In genomic region chr10:77132118-77132517, GRCm38 (mm10) we compare ENCODE assay signal across 12 mouse cellular contexts. TPM values are rescaled to one million over a fixed set of nuclear protein-coding genes. Genes with fewer than 3 reads are reported as not detected.
DNase-seq lines count a peak whose midpoint lies in the region; ATAC-seq lines count a peak whose summit lies in the region.
"Had no signal": no experiment of that assay in that cellular context is flagged by ENCODE, and none has a peak within 500 bp of the region (broad histone marks: within the 10 kb centered on the region; RNA-seq: fewer than 3 reads in every experiment).

No protein-coding gene starts in this region.

- no peak overlapping the region for H3K4me3 ChIP-seq in heart, embryonic 15.5 days
- no peak overlapping the region for H3K4me3 ChIP-seq in midbrain, embryonic 12.5 days
- H3K4me3 ChIP-seq in midbrain, embryonic 16.5 days (ENCODE audit: low read depth, low read length): no peak overlapping the region
- no peak overlapping the region for H3K4me3 ChIP-seq in stomach, embryonic 16.5 days (replicated peaks; ENCODE audit: low read length)
- H3K4me3 ChIP-seq: myocyte had no signal

- H3K4me1 ChIP-seq in heart, embryonic 15.5 days (replicated peaks): peaks cover 46% of the 10 kb centered on the region
- H3K4me1 ChIP-seq in midbrain, embryonic 12.5 days: peaks cover 36% of the 10 kb centered on the region
- peaks cover 2% of the 10 kb centered on the region; the same call in 1 of the 2 replicates for H3K4me1 ChIP-seq in midbrain, embryonic 16.5 days (ENCODE audit: control insufficient read depth, insufficient read depth, low read length)
- H3K4me1 ChIP-seq in stomach, embryonic 16.5 days (ENCODE audit: control insufficient read depth, insufficient read depth, low read length): peaks cover 35% of the 10 kb centered on the region

- no peak overlapping the region for H3K9ac ChIP-seq in heart, embryonic 15.5 days
- H3K9ac ChIP-seq in midbrain, embryonic 12.5 days (replicated peaks): 0 out of 2 replicates have a peak overlapping the region, but pooled peaks have one; percentile 11
- no peak overlapping the region for H3K9ac ChIP-seq in midbrain, embryonic 16.5 days (ENCODE audit: low read depth, low read length)
- H3K9ac ChIP-seq in stomach, embryonic 16.5 days (ENCODE audit: low read length): peak overlapping the region; percentile 50; the same call in 1 of the 2 replicates

- H3K27ac ChIP-seq in heart, embryonic 15.5 days: 0 out of 2 replicates have a peak overlapping the region, but pooled peaks have one; percentile 15
- peak overlapping the region; percentile 42; the same call in 1 of the 2 replicates for H3K27ac ChIP-seq in midbrain, embryonic 12.5 days (replicated peaks)
- no peak overlapping the region for H3K27ac ChIP-seq in midbrain, embryonic 16.5 days (ENCODE audit: low read length)
- H3K27ac ChIP-seq in stomach, embryonic 16.5 days (ENCODE audit: low read length): peak overlapping the region; percentile 52; the same call in 1 of the 2 replicates
- H3K27ac ChIP-seq: hindbrain, postnatal 0 days had no signal

- H3K36me3 ChIP-seq in heart, embryonic 15.5 days: no peaks in the 10 kb centered on the region
- H3K36me3 ChIP-seq in midbrain, embryonic 12.5 days: no peaks in the 10 kb centered on the region; the same call in 1 of the 2 replicates
- no peaks in the 10 kb centered on the region for H3K36me3 ChIP-seq in midbrain, embryonic 16.5 days (ENCODE audit: control insufficient read depth, insufficient read depth, low read length)
- H3K36me3 ChIP-seq in stomach, embryonic 16.5 days (ENCODE audit: control insufficient read depth, insufficient read depth, low read length): no peaks in the 10 kb centered on the region

- H3K4me2 ChIP-seq in heart, embryonic 15.5 days: no peak overlapping the region
- no peak overlapping the region for H3K4me2 ChIP-seq in midbrain, embryonic 12.5 days (replicated peaks)
- H3K4me2 ChIP-seq in midbrain, embryonic 16.5 days (ENCODE audit: low read length): no peak overlapping the region
- H3K4me2 ChIP-seq in stomach, embryonic 16.5 days (ENCODE audit: low read depth, low read length): no peak overlapping the region

- ATAC-seq in heart, embryonic 15.5 days (replicated peaks; ENCODE audit: insufficient number of reproducible peaks, insufficient read depth, low FRiP score, low read depth): no peak
- ATAC-seq in midbrain, embryonic 12.5 days (ENCODE audit: low FRiP score, low read depth): no peak
- no peak for ATAC-seq in midbrain, embryonic 16.5 days
- no peak for ATAC-seq in stomach, embryonic 16.5 days (ENCODE audit: insufficient read depth, low FRiP score)
- ATAC-seq: hindbrain, postnatal 0 days; lung, postnatal 0 days had no signal

- no peaks in the 10 kb centered on the region for H3K27me3 ChIP-seq in heart, embryonic 15.5 days
- H3K27me3 ChIP-seq in midbrain, embryonic 12.5 days: no peaks in the 10 kb centered on the region
- H3K27me3 ChIP-seq in midbrain, embryonic 16.5 days (ENCODE audit: control insufficient read depth, insufficient read depth, low read depth, low read length): no peaks in the 10 kb centered on the region
- no peaks in the 10 kb centered on the region for H3K27me3 ChIP-seq in stomach, embryonic 16.5 days (ENCODE audit: control insufficient read depth, insufficient read depth, low read length)

- 63% methylated on average over 11 of the region's 11 CpGs for WGBS in heart, embryonic 15.5 days
- WGBS in midbrain, embryonic 12.5 days: 21% methylated on average over 11 of the region's 11 CpGs
- 28% methylated on average over 11 of the region's 11 CpGs for WGBS in midbrain, embryonic 16.5 days
- 55% methylated on average over 11 of the region's 11 CpGs for WGBS in stomach, embryonic 16.5 days

- H3K9me3 ChIP-seq in heart, embryonic 15.5 days (replicated peaks): no peaks in the 10 kb centered on the region
- H3K9me3 ChIP-seq in midbrain, embryonic 12.5 days: no peaks in the 10 kb centered on the region
- no peaks in the 10 kb centered on the region for H3K9me3 ChIP-seq in midbrain, embryonic 16.5 days (replicated peaks; ENCODE audit: control insufficient read depth, low read length, poor library complexity, severe bottlenecking)
- H3K9me3 ChIP-seq in stomach, embryonic 16.5 days (replicated peaks; ENCODE audit: control insufficient read depth, low read length): no peaks in the 10 kb centered on the region

- DNase-seq in heart, adult 11 months: no peak
- DNase-seq in gastrocnemius, postnatal 25 days: peak; percentile 48
- no peak for DNase-seq in thymus, postnatal 36 days
- DNase-seq: right cerebral cortex, postnatal 14 days; thymus, adult 2 months had no signal

RNA-seq across cellular contexts. Expression of gene Col18a1, which starts 34.2 kb away (rescaled TPM):
- 108 and 136 TPM in 2 replicates for polyA plus RNA-seq in heart, embryonic 15.5 days (2015; fragmentation: Nextera tagmentation; extraction: Ambion mirVana)
- 89.2 and 90.0 TPM in 2 replicates for polyA plus RNA-seq in midbrain, embryonic 12.5 days (2016; fragmentation: Nextera tagmentation; extraction: Ambion mirVana)
- 20.4 and 25.3 TPM in 2 replicates for polyA plus RNA-seq in midbrain, embryonic 16.5 days (2015; fragmentation: Nextera tagmentation; extraction: Ambion mirVana)
- total RNA-seq in gastrocnemius, postnatal 25 days (2021): 10 to 100 TPM in 1 of 2 experiments, 1 to 10 TPM in 1; 9.0 to 12.9 TPM
- polyA plus RNA-seq in stomach, embryonic 16.5 days (2015; fragmentation: Nextera tagmentation; extraction: Ambion mirVana): 78.9 and 82.2 TPM in 2 replicates

Comparison
In these comparisons a context has a peak if more than half of its experiments do, and no peak if none do; other contexts are left out.
1. H3K9ac ChIP-seq: peak in midbrain, embryonic 12.5 days (single experiment) and stomach, embryonic 16.5 days (single experiment); none in heart, embryonic 15.5 days (single experiment) and midbrain, embryonic 16.5 days (single experiment).